Mouse (Mus musculus): Measurements from ENCODE around the gene B3gnt2. TPM values are rescaled to one million over a fixed set of nuclear protein-coding genes. Genes with fewer than 3 reads are reported as not detected.

Gene B3gnt2
- polyA plus RNA-seq, 1 experiment from 2014 or later = 3.3 TPM

GRCm38 (mm10) chr11:22846093-22846835, 14.5 kb downstream of the B3gnt2 start:
- peaks cover 79% of the 10 kb centered on the region for H3K4me1 ChIP-seq
- H3K9ac ChIP-seq = no peak overlapping the region
- H3K4me2 ChIP-seq = no peak overlapping the region
- 64% methylated on average over 6 of the region's 6 CpGs for WGBS
- ATAC-seq (ENCODE audit: extremely low read depth, insufficient number of reproducible peaks, low FRiP score, low TSS enrichment) = no peak
- no peak overlapping the region for H3K27ac ChIP-seq (replicated peaks)
- no peaks in the 10 kb centered on the region for H3K9me3 ChIP-seq
- no peaks in the 10 kb centered on the region for H3K36me3 ChIP-seq
- no peak overlapping the region for H3K4me3 ChIP-seq
- H3K27me3 ChIP-seq (replicated peaks) = no peaks in the 10 kb centered on the region

GRCm38 (mm10) chr11:22844754-22845718, 15.7 kb downstream of the B3gnt2 start:
- 56% methylated on average over 4 of the region's 4 CpGs for WGBS
- Histone ChIP-seq H3K36me3 (no peaks in the 10 kb centered on the region), H3K27ac (replicated peaks) (no peak overlapping the region), H3K9me3 (no peaks in the 10 kb centered on the region), H3K4me2 (no peak overlapping the region), H3K4me3 (no peak overlapping the region), H3K27me3 (replicated peaks) (no peaks in the 10 kb centered on the region), H3K4me1 (peaks cover 68% of the 10 kb centered on the region), H3K9ac (no peak overlapping the region)
- no peak for ATAC-seq (ENCODE audit: extremely low read depth, insufficient number of reproducible peaks, low FRiP score, low TSS enrichment)

GRCm38 (mm10) chr11:22839456-22839855, 21.3 kb downstream of the B3gnt2 start:
- WGBS = 70% methylated on average over 3 of the region's 3 CpGs
- Histone ChIP-seq H3K4me1 (peaks cover 30% of the 10 kb centered on the region), H3K9me3 (no peaks in the 10 kb centered on the region), H3K9ac (no peak overlapping the region; the same call in 1 of the 2 replicates), H3K27ac (replicated peaks) (no peak overlapping the region), H3K36me3 (peaks cover 8% of the 10 kb centered on the region), H3K27me3 (replicated peaks) (no peaks in the 10 kb centered on the region), H3K4me2 (no peak overlapping the region), H3K4me3 (no peak overlapping the region)
- ATAC-seq (ENCODE audit: extremely low read depth, insufficient number of reproducible peaks, low FRiP score, low TSS enrichment) = no peak

GRCm38 (mm10) chr11:22838361-22838760, 22.4 kb downstream of the B3gnt2 start:
- no peak overlapping the region for H3K4me2 ChIP-seq
- peaks cover 14% of the 10 kb centered on the region for H3K36me3 ChIP-seq
- H3K9ac ChIP-seq = no peak overlapping the region
- H3K4me3 ChIP-seq = no peak overlapping the region
- H3K27ac ChIP-seq (replicated peaks) = no peak overlapping the region
- 41% methylated on average over 1 of the region's 1 CpGs for WGBS
- no peaks in the 10 kb centered on the region for H3K9me3 ChIP-seq
- peaks cover 21% of the 10 kb centered on the region; the same call in 1 of the 2 replicates for H3K4me1 ChIP-seq
- ATAC-seq (ENCODE audit: extremely low read depth, insufficient number of reproducible peaks, low FRiP score, low TSS enrichment) = no peak
- H3K27me3 ChIP-seq (replicated peaks) = no peaks in the 10 kb centered on the region

GRCm38 (mm10) chr11:22836269-22836668, 24.5 kb downstream of the B3gnt2 start:
- WGBS = 88% methylated on average over 10 of the region's 10 CpGs
- no peaks in the 10 kb centered on the region for H3K27me3 ChIP-seq (replicated peaks)
- H3K27ac ChIP-seq (replicated peaks) = no peak overlapping the region
- no peak for ATAC-seq (ENCODE audit: extremely low read depth, insufficient number of reproducible peaks, low FRiP score, low TSS enrichment)
- no peak overlapping the region for H3K9ac ChIP-seq
- H3K36me3 ChIP-seq = peaks cover 14% of the 10 kb centered on the region
- peaks cover 15% of the 10 kb centered on the region; the same call in 1 of the 2 replicates for H3K4me1 ChIP-seq
- no peak overlapping the region for H3K4me3 ChIP-seq
- H3K4me2 ChIP-seq = no peak overlapping the region
- H3K9me3 ChIP-seq = no peaks in the 10 kb centered on the region

GRCm38 (mm10) chr11:22832600-22832999, 28.2 kb downstream of the B3gnt2 start:
- peaks cover 14% of the 10 kb centered on the region for H3K36me3 ChIP-seq
- H3K27ac ChIP-seq (replicated peaks) = no peak overlapping the region
- no peak for ATAC-seq (ENCODE audit: extremely low read depth, insufficient number of reproducible peaks, low FRiP score, low TSS enrichment)
- no peak overlapping the region for H3K9ac ChIP-seq
- 73% methylated on average over 4 of the region's 4 CpGs for WGBS
- no peak overlapping the region for H3K4me2 ChIP-seq
- no peak overlapping the region for H3K4me3 ChIP-seq
- H3K27me3 ChIP-seq (replicated peaks) = no peaks in the 10 kb centered on the region
- H3K4me1 ChIP-seq = peaks cover 21% of the 10 kb centered on the region
- H3K9me3 ChIP-seq = no peaks in the 10 kb centered on the region

GRCm38 (mm10) chr11:22831916-22832315, 28.8 kb downstream of the B3gnt2 start:
- no peak overlapping the region for H3K9ac ChIP-seq
- WGBS = 75% methylated on average over 11 of the region's 11 CpGs
- H3K4me2 ChIP-seq = no peak overlapping the region
- no peak overlapping the region for H3K4me3 ChIP-seq
- no peak overlapping the region for H3K27ac ChIP-seq (replicated peaks)
- no peak for ATAC-seq (ENCODE audit: extremely low read depth, insufficient number of reproducible peaks, low FRiP score, low TSS enrichment)
- no peaks in the 10 kb centered on the region for H3K9me3 ChIP-seq
- peaks cover 14% of the 10 kb centered on the region for H3K36me3 ChIP-seq
- no peaks in the 10 kb centered on the region for H3K27me3 ChIP-seq (replicated peaks)
- H3K4me1 ChIP-seq = peaks cover 21% of the 10 kb centered on the region

GRCm38 (mm10) chr11:22830684-22831083, 30.1 kb downstream of the B3gnt2 start:
- H3K4me1 ChIP-seq = peaks cover 21% of the 10 kb centered on the region
- no peak overlapping the region for H3K4me3 ChIP-seq
- H3K9me3 ChIP-seq = no peaks in the 10 kb centered on the region
- 0 out of 2 replicates have a peak, but pooled peaks cover 6% of the 10 kb centered on the region for H3K36me3 ChIP-seq
- H3K4me2 ChIP-seq = no peak overlapping the region
- no peak for ATAC-seq (ENCODE audit: extremely low read depth, insufficient number of reproducible peaks, low FRiP score, low TSS enrichment)
- 0 out of 2 replicates have a peak overlapping the region, but pooled peaks have one; percentile 15 for H3K27ac ChIP-seq (replicated peaks)
- 0 out of 2 replicates have a peak overlapping the region, but pooled peaks have one; percentile 24 for H3K9ac ChIP-seq
- WGBS = 57% methylated on average over 6 of the region's 6 CpGs
- H3K27me3 ChIP-seq (replicated peaks) = no peaks in the 10 kb centered on the region

- Histone ChIP-seq H3K9ac (no peak overlapping the region), H3K27ac (replicated peaks) (no peak overlapping the region), H3K9me3 (no peaks in the 10 kb centered on the region), H3K4me2 (no peak overlapping the region), H3K4me1 (peaks cover 16% of the 10 kb centered on the region), H3K4me3 (no peak overlapping the region), H3K36me3 (0 out of 2 replicates have a peak, but pooled peaks cover 6% of the 10 kb centered on the region), H3K27me3 (replicated peaks) (no peaks in the 10 kb centered on the region)
- no peak for ATAC-seq (ENCODE audit: extremely low read depth, insufficient number of reproducible peaks, low FRiP score, low TSS enrichment)
- WGBS = 45% methylated on average over 5 of the region's 5 CpGs
These were observed 30.6 kb downstream of the B3gnt2 start for GRCm38 (mm10) chr11:22830179-22830611.

- Histone ChIP-seq H3K27me3 (replicated peaks) (no peaks in the 10 kb centered on the region), H3K27ac (replicated peaks) (no peak overlapping the region), H3K9ac (no peak overlapping the region), H3K9me3 (no peaks in the 10 kb centered on the region), H3K36me3 (0 out of 2 replicates have a peak, but pooled peaks cover 6% of the 10 kb centered on the region), H3K4me2 (no peak overlapping the region), H3K4me1 (peaks cover 21% of the 10 kb centered on the region), H3K4me3 (no peak overlapping the region)
- 94% methylated on average over 15 of the region's 15 CpGs for WGBS
- no peak for ATAC-seq (ENCODE audit: extremely low read depth, insufficient number of reproducible peaks, low FRiP score, low TSS enrichment)
These were observed 31.7 kb downstream of the B3gnt2 start for GRCm38 (mm10) chr11:22828988-22829632.

All from heart, embryonic 13.5 days (tissue).